In genomic region chr7:17091280-17091679, GRCm38 (mm10) we compare ENCODE assay signal across 11 mouse cellular contexts. TPM values are rescaled to one million over a fixed set of nuclear protein-coding genes. Genes with fewer than 3 reads are reported as not detected.
A peak's percentile ranks its signal among the peaks of the same experiment; 100 is the strongest.
DNase-seq lines count a peak whose midpoint lies in the region; TF ChIP-seq lines count a peak whose summit lies in the region.
"Had no signal": no experiment of that assay in that cellular context is flagged by ENCODE, and none has a peak within 500 bp of the region (broad histone marks: within the 10 kb centered on the region; RNA-seq: fewer than 3 reads in every experiment).

No protein-coding gene starts in this region.

- TF ChIP-seq CTCF in layer of hippocampus, adult 2 months (conservative IDR thresholded peaks at IDR 0.05): peak; percentile 55

- no peaks in the 10 kb centered on the region for H3K36me3 ChIP-seq in splenic B cell, adult 2 months (ENCODE audit: control insufficient read depth, insufficient read depth, low read length, poor library complexity, severe bottlenecking)
- H3K36me3 ChIP-seq: hindbrain, embryonic 10.5 days; liver, embryonic 13.5 days had no signal

- H3K4me3 ChIP-seq in layer of hippocampus, adult 2 months: no peak overlapping the region
- H3K4me3 ChIP-seq: hindbrain, embryonic 10.5 days; liver, embryonic 13.5 days had no signal

- intact Hi-C loops in left cerebral cortex, postnatal 36 days (cut with DNase I): no loop called here
- intact Hi-C loops in gastrocnemius, postnatal 36 days (cut with DNase I): no loop called here

- peak; percentile 13 to 28 for DNase-seq in adrenal gland, postnatal 36 days
- DNase-seq in adrenal gland, adult 18-20 months (ENCODE audit: low spot score in 2 of 2): no peak
- DNase-seq in layer of hippocampus, adult 2 months (ENCODE audit: low spot score in 2 of 2): no peak
- DNase-seq in layer of hippocampus, adult 18-20 months (ENCODE audit: low spot score in 2 of 2): no peak
- peak; percentile 16 for DNase-seq in c-Kit-positive CD71-positive TER-119-negative erythroid progenitor cells, embryonic 14.5 days (ENCODE audit: low read depth)
- peak; percentile 50 for DNase-seq in splenic B cell, adult 2 months (ENCODE audit: low read depth, low spot score)
- no peak for DNase-seq in left cerebral cortex, postnatal 36 days (ENCODE audit: low spot score in 2 of 2)
- no peak for DNase-seq in gastrocnemius, postnatal 36 days
- DNase-seq: liver, embryonic 13.5 days had no signal

- H3K27me3 ChIP-seq in splenic B cell, adult 2 months (ENCODE audit: control insufficient read depth, insufficient read depth, low read length, poor library complexity, severe bottlenecking): no peaks in the 10 kb centered on the region
- H3K27me3 ChIP-seq: liver, embryonic 13.5 days had no signal

- no peak overlapping the region for H3K27ac ChIP-seq in layer of hippocampus, adult 2 months
- H3K27ac ChIP-seq: hindbrain, embryonic 10.5 days; liver, embryonic 13.5 days had no signal

RNA-seq across cellular contexts. Expression of gene Psg16, which starts 17.4 kb away (rescaled TPM):
- total RNA-seq in adrenal gland, postnatal 36 days (2021): under 1 TPM; 0.30 to 0.46 TPM
- under 1 TPM; 0.32 to 0.33 TPM for total RNA-seq in adrenal gland, adult 18-20 months (2021)
- 1 to 10 TPM; 3.5 to 4.1 TPM for total RNA-seq in layer of hippocampus, adult 2 months (2021)
- total RNA-seq in layer of hippocampus, adult 18-20 months (2021): 1 to 10 TPM; 3.0 to 5.0 TPM
- 1 to 10 TPM; 4.1 to 6.3 TPM for total RNA-seq in left cerebral cortex, postnatal 36 days (2021)
- total RNA-seq in gastrocnemius, postnatal 36 days (2021): under 1 TPM; 0.07 to 0.13 TPM

RNA-seq across cellular contexts. Expression of gene Hif3a, which starts 29.1 kb away (rescaled TPM):
- total RNA-seq in adrenal gland, postnatal 36 days (2021): 1 to 10 TPM; 1.6 to 2.7 TPM
- total RNA-seq in adrenal gland, adult 18-20 months (2021): 1 to 10 TPM; 3.4 to 4.3 TPM
- 10 to 100 TPM; 16.0 to 16.6 TPM for total RNA-seq in layer of hippocampus, adult 2 months (2021)
- 10 to 100 TPM in 1 of 2 experiments, 1 to 10 TPM in 1; 8.3 to 13.1 TPM for total RNA-seq in layer of hippocampus, adult 18-20 months (2021)
- 10 to 100 TPM in 1 of 2 experiments, 1 to 10 TPM in 1; 6.8 to 16.0 TPM for total RNA-seq in left cerebral cortex, postnatal 36 days (2021)
- 1 to 10 TPM; 1.2 to 1.3 TPM for total RNA-seq in gastrocnemius, postnatal 36 days (2021)
- total RNA-seq: neutrophil, adult 5-6 weeks had no signal

RNA-seq across cellular contexts. Expression of gene Ceacam3, which starts 58.8 kb away (rescaled TPM):
- total RNA-seq in adrenal gland, postnatal 36 days (2021): not detected
- not detected for total RNA-seq in adrenal gland, adult 18-20 months (2021)
- total RNA-seq in layer of hippocampus, adult 2 months (2021): not detected
- total RNA-seq in layer of hippocampus, adult 18-20 months (2021): not detected
- total RNA-seq in left cerebral cortex, postnatal 36 days (2021): not detected
- total RNA-seq in gastrocnemius, postnatal 36 days (2021): not detected
- total RNA-seq: neutrophil, adult 5-6 weeks had no signal

Comparison
In these comparisons a context has a peak if more than half of its experiments do, and no peak if none do; other contexts are left out.
1. DNase-seq: peak in adrenal gland, postnatal 36 days (2 of 2), c-Kit-positive CD71-positive TER-119-negative erythroid progenitor cells, embryonic 14.5 days (single experiment) and splenic B cell, adult 2 months (single experiment); none in adrenal gland, adult 18-20 months (0 of 2), layer of hippocampus, adult 2 months (0 of 2), layer of hippocampus, adult 18-20 months (0 of 2), left cerebral cortex, postnatal 36 days (0 of 2) and gastrocnemius, postnatal 36 days (0 of 2).